Mouse (Mus musculus) 3134 (cell line): ENCODE measurements at regions not wholly inside any gene's neighbourhood (a gene's known extent, or its start where the extent isn't known, plus 50 kb on each side); places are given as distances from the start of the nearest gene placed in this dataset.
"Not testable (repeated sequence)": the region's sequence is repeated elsewhere in the genome, so short reads cannot be mapped to it uniquely, and the experiment has no call there.

Source experiments
- DNase-seq: peaks from one replicate; pipeline ENCODE4 v3.0.0-alpha.2; 2011; ENCODE audit warnings: low spot score; ENCODE audit not compliant: insufficient read length; ENCODE audit errors: extremely low read depth

DNA sequence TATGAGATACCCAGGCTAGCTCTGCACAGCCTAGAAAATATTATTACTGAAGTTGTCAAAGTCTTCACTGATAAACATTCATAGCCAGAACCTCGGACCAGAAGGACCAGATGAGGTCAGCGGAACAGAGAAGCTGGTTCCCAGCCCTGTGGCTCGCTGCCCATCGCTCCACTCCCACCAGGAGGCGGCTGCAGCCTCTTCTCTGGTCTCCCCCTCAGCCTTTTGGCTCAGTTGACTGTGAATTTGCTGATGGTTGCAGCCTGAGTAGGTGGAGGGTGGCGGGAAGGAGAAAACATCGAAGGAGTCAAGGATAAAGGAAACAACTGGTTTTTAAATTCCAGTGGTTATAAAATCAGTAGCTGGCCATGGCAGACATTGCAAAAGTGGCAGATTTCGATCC is 221.7 kb upstream of the Klf3 start:
- DNase-seq, result no peak

DNA sequence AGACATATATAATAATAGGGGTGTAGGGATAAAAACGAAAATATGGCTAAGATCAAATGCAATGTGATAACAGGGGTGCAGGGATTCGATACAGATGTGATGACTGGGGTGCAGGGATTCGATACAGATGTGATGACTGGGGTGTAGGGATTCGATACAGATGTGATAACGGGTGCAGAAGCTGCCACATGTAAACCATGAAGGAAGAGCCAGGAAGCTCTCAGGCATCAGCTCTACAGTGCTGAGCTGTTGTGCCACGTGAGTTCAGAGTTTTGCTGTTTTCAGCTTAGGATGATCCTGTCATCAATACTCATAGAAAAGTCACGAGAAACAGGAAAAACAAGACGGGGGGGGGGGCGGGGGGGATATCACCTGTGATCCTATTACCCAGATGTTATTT is 221.2 kb upstream of the Klf3 start:
- DNase-seq, result no peak

DNA sequence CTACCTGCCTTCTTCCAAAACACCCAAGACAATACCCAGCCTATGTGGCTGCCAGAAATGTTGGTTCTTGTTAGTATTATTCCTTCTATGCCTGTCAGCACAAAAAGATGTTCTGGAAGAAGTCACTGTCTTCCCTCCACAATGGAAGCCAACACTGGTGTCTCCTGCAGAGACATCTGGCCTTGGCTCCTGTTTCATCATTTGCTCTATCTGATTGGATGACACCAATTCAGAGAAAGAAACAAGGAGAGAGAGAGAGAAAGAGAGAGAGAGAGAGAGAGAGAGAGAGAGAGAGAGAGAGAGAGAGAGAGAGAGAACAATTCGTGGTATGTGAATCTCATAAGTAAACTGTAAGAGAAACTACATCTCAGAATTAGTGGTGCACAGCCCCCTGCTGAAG is 218.9 kb upstream of the Klf3 start:
- no peak for DNase-seq

DNA sequence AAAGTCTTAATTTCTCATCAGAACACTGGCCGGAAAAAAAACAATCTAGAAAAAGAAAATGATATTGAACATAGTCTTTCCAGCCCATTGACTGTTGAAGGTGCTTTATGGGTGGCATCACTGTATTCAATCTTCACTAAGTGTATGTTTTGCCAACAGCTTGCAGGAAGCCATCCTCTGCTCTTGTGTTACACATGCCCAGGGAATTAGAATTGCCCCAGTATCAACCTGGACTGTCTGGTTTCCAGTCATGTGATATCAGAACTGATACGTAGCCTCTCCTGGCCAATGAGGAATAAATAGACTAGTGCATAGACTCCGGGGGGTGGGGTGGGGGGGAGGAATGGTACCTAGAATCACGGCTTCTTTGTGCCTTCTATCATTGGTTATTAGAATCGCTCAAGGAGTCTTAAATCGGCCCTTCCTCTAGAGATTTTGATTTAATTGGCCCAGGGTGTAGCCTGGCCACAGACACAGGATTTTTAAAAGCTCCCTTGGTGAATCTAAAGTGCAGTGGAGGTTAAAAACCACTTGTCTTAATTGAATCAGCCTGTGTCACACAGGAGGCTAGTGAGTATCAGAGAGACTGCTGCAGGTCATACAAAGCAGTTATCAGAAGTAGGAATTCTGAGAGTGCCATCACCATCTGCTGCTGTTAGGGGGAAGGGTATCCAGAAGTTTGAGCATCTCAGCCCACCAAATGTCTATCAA is 218.0 kb upstream of the Klf3 start:
- no peak for DNase-seq

DNA sequence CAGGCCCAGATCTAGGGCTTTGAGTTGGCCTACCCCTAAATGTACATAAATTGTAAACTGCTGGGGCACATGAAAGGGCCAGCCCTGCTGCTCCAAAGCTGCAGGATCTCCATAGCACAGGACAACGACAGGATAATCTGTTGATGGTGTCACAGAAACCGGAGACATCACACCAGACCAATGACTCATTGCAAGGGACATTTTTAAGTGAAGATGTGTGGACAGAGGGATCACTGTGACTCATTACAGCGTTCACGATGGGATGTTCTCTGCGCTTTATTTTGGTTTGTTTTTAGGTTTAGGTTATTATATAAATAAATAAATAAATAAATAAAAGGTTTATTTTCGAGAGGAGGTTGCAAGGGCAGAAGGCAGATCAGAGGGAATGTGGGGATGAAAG is 216.9 kb upstream of the Klf3 start:
- peak; percentile 22 for DNase-seq

DNA sequence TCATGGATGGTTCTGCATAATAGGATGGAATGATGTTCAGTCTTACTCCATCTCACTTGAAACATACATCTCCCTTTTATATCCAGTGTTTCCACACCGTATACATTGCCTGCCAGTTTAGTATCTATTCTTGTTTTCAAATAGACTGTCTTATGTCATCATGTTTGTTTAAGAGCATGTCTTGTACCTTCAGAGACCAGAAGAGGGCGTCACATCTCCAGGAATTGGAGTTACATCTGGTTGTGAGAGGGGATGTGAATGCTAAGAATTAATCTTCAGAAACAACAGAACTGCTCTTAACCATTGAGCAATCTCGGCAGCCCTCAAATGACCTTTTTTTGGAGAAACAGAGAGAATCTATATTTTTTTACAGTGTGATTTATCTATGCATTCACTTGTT is 216.3 kb upstream of the Klf3 start:
- no peak for DNase-seq

DNA sequence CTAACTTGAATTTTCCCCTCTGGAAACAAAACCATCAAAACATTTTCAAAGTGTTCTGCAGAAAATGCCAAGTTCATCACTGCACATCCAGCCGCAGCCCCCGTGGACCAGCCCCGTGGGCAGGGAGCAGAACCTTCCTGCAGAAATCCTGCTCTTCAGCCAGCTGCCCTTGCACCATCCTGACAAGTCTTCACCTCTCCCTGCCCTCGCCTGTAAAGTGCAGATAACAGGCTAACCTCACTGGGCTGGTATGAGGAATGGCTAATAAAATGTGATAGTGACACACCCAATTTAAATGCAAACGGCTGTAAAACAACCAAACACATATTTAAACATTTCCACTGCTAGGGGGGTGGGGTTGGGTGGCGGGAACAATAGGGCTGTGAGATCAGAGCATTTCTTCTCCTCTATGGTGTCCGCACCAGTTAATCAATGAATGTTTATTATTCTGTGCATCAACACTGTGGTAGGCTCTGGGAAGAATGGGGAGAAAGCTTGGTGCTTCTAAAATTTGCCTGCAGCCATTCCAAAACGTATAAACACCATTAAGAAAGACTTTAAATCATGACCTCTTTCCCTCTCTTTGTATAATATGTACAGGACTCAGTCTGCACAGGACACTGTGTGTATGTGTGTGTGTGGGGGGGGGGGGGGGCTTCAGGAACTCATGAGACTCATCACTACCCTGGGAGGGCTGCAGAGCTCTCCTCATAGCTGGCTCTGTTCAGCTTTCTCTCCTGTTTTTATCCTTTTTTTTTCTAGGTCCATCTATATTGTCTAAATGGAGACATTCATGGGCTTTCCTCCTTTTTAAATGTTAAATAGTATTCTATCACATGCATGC is 215.1 kb upstream of the Klf3 start:
- DNase-seq, result no peak

DNA sequence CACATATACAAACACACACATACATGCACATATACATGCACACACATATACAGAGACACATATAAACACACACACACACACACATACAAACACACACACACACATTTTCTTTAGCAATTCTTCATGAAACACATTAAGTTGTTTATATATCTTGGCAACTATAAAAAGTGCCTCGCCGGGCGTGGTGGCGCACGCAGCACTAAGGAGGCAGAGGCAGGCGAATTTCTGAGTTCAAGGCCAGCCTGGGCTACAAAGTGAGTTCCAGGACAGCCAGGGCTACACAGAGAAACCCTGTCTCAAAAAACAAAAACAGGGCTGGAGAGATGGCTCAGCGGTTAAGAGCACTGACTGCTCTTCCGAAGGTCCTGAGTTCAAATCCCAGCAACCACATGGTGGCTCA is 214.4 kb upstream of the Klf3 start:
- DNase-seq, result not testable (repeated sequence)

DNA sequence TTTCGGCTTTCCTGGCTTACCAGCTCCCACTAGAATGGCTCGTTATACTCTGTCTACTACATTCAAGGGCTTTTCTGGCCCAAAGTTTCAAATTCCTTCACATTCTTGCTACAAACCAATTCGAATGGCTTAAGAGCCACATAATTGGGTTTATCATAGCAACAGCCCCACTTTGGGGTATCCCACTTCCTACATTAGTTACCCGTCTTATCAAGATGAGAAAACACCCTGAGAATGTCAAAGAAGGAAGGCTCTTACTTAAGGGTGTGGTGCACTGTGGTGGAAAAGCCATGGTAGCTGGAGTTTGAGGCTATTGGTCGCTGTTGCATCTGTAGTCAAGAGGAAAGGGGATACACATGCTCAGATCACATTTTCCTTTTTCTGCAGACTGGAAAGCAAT is 213.2 kb upstream of the Klf3 start:
- DNase-seq, result no peak

DNA sequence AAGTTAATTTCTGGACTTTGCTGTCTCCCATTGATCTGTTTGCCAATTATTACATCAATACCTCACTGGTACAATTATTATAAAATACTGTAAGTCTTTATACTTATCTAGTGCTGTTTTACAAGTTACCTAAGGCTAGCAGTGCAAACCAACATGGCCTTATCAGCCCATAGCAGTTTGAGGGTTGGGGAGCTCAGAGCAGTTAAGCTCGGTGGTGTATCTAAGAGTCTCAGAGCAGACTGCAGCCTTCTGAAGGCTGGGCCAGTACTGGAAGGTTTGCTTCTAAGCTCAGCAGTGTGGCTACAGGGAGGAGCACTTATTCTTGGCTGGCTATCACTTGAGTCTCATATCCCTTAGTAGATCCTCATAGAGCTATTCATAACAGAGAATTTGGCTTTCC is 212.4 kb upstream of the Klf3 start:
- no peak for DNase-seq

DNA sequence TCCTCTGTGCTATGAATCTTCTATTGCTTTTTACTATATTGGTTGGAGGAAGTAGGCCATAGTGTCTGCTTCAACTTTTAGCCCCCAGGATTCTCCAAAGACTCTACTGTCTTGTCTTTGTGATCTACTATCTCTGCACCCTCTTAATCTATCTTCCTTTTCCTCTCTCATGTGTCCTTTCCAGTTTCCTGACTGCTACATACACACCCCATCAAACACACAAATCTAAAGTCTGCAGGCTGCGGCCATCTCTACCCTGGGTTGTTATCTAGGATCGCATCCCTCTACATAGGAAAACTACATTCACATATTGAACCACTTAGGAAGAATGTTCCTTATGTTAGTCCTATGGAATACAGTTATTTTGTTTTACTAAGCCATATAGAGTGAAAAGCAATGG is 211.4 kb upstream of the Klf3 start:
- no peak for DNase-seq

DNA sequence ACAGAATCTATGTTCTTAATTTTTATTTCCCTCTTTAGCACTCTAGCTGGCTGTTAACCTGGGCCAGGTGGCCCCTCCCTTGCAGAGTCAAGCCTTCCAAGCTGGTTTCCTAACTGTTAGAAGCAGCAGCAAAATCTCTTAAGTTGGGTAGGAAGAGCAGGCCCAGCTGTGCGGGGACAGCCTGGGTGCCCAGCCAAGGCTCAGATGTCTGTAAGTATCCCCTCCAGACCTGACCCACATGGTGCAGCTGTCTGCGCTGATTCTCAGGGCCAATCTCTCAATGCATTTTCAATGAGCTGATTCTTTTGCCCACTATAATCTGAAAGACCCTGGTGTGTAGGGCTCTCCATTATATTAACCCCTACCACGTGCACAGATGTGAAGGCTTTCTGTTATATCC is 208.0 kb upstream of the Klf3 start:
- DNase-seq, result no peak

DNA sequence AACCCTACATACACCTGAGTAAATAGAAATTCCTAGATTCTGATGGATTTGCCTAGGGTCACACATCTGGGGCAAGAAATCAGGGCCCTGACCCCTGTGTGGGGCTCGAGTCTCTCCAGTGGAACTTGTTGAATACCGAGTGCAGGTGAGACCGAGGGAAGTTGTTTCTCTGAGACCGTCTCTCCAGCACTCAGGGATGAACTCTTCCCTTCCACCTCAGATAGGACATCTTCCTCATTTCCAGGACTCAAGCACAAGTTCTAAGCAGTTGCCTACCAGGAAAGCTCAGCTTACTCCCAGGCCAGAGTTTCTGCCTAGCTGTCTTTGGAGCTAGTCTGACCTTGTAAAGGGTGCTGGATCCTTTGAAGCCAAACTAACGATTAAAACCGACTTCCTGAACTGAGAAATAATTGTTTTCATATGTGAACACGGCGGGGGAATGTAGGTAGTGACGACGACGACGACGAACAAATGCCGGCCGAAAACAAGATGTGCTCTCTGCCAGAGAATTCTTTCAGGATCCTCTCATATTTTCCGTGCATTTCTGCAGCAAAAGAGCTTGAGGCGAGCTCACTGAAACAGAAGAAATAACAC is 207.3 kb upstream of the Klf3 start:
- DNase-seq, result no peak

DNA sequence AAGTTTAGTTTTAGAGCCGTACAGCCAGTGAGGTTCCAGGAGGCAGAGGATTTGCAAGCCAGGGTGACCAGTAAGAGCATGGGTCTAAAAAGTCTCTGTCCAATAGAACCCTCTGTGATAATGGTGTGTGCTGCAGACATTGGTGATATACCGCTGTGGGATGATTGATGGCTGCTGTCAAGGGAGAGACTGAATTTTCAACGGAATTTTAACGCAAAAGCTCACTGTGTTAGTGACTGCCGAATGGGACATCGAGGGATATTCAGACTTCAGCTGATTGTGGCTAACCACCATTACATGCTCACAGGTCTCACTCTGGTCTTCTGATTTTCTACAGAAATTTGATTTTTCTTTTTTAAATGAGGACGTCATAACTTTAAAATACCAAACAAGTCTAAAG is 206.2 kb upstream of the Klf3 start:
- no peak for DNase-seq

DNA sequence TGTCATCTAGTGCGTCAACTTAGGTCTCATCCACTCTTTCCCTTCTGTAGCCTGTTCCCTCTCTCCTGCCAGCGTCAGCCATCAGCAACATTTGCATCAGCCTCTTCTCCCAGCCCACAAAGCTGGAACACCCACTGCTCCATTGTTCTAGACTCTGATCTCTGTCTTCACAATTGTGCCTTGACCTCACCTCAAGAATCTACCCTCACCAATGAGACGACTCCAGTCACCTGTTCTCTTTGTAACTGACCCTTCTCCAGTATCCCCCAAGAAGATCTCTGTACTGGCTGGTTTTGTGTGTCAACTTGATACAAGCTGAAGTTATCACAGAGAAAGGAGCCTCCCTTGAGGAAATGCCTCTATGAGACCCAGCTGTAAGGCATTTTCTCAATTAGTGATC is 205.7 kb upstream of the Klf3 start:
- no peak for DNase-seq

DNA sequence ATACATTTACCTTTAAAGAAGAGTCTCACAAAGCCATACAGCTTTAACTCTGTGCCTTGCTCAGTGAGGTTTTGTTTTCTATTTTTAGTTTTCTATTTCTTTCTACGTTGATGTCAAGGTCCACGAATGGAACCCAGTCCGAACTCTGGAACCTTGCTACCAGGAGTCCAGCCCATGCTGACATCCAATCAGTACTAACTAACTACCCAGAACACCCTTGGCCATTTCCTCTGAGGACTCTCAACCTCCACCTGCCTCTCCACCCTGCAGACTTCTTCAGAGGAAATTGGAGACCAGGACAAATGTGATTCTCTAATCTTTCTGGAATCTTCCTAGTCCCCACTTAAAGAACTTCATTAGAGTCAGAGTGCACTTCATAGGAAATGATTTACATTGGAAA is 204.6 kb upstream of the Klf3 start:
- no peak for DNase-seq

DNA sequence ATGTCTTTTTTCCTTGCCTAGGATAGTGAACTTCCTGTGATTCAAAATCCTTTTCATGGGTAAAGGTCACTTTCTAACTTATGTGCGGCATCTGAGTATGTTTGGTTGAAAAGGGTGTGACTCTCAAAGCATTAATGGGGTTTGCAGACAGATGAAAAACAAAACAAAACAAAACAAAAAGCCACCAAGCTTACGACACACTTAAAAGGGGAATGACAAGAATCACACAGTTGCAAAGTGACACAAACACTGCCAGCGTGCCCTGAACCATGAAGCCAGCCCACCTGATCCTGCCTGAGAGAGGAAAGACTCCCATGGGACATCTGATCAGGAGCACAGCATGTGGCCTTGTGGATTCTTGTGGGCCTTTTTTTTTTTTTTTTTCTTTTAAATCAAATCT is 204.2 kb upstream of the Klf3 start:
- DNase-seq, result no peak

DNA sequence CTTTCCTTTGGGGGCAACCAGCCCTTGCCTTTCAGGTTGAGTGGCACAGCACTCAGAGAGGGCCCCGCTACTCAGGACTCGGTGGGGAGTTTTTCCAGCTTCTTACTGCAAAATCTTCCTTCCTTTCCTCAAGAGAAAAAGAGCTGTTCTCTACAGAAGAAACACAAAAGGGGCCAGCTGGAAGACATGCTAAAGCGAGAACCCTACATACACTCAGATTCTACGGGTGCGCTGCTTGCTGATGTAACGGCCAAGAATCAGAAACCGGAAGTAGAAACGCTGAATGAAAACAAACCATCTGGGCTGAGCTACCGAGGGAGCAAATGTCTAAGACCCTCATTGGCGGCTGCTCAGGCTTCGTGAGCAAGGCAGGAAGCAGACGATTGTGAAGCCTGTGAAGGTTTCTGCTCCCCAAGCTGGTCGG is 203.3 kb upstream of the Klf3 start:
- no peak for DNase-seq

DNA sequence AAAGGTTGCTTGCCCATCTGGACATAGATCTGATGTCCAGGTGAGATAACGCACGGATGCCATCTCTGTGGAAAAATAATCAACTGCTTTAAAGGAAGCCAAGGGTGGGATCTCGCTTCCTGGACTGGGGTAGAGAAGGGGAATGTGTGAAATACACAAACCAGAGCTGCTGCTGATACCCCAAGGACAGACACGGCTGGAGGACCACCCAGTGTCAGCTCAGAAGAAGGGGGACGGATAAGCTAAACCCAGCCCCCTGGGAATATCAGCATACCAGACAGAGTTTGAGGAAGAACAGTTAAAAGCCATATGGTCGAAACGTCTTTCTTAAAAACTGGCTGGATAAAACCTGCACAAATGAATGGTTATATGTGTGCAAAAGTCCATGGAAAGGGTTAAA is 202.8 kb upstream of the Klf3 start:
- DNase-seq, result no peak

DNA sequence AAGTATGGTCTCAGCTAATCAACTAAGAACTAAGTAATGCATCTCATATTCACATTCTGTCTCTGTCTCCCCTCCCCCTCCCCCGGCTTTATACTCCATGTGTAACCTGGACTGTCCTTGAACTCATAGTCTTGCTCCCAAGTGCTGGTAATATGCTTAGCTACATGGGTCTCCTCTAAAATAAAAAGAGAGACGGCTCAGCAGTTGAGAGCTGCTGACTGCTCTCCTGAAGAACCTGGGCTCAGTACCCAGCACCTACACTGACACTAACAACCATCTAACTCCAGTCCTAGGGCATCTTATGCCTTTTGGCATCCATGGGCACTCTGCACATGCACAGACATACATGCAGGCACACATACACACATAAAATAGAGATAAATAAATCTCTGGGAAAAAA is 202.4 kb upstream of the Klf3 start:
- DNase-seq, result no peak

DNA sequence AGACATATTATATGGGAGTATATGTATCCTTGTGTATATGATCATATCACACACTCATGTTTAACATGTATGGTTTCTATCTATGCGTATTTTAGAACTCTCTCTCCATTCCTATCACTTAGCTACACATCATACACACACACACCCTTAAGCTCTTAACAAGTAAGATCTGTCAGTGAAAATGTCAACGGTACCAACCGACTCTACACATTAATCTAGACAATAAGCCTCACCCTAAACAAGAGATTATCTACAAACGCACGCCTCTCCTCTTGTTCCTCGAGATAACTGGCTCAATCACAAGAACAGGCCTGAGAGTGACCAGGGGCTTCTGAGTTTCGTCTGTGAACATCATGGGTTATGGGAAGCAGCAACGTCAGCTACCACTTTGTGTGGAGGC is 201.9 kb upstream of the Klf3 start:
- no peak for DNase-seq

DNA sequence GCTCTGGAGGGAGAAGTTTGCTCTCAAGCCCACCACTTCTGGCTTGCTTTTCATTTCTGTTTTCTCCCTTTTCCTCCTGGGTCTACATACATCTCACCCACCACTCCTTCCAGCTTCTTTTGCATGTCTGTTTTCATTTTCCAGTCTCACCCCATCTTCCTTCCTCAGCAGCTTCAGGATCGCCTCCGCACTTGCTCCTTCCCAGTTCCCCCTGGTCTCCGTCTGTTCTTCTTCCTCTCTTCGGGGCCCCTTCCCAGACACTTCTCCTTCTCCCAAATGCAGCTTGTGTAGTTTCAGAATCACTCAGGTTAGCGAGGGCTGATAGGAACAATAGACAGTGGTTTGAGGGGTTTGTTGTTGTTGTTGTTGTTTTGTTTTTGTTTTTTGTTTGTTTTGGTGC is 201.4 kb upstream of the Klf3 start:
- DNase-seq, result no peak
